Mouse (Mus musculus) ES-E14 (cell line): Measurements from ENCODE around the gene Ppm1n. TPM values are rescaled to one million over a fixed set of nuclear protein-coding genes. Genes with fewer than 3 reads are reported as not detected.

Experiments used
- DNase-seq: peaks from one replicate; pipeline ENCODE4 v3.0.0-alpha.2; 2013; ENCODE audit warnings: low read depth, low spot score
- H3K27ac ChIP-seq: 2 replicates; pipeline ENCODE4 v1.5.1; 2012; ENCODE audit warnings: low read depth, mild to moderate bottlenecking, low read length, moderate library complexity, mixed read lengths; ENCODE audit not compliant: poor library complexity, insufficient read depth, severe bottlenecking
- H3K36me3 ChIP-seq: 2 replicates; pipeline ENCODE4 v1.6.1; 2012; ENCODE audit warnings: mild to moderate bottlenecking, low read length, moderate library complexity, mixed read lengths; ENCODE audit not compliant: control insufficient read depth, poor library complexity, insufficient read depth, severe bottlenecking
- H3K4me1 ChIP-seq, 2 experiments: fragments of 150-350 bp in 1 of 2; sonication (generic) in 1 of 2; 2 replicates each; pipeline ENCODE4 v1.6.1; 2012; ENCODE audit warnings: low read length in 2 of 2, mild to moderate bottlenecking in 1 of 2, mixed read lengths in 1 of 2; ENCODE audit not compliant: control insufficient read depth in 2 of 2, insufficient read depth in 2 of 2, poor library complexity in 1 of 2
- H3K4me3 ChIP-seq, 2 experiments: fragments of 150-350 bp in 1 of 2; sonication (generic) in 1 of 2; 2 replicates each; pipeline ENCODE4 v1.5.1; 2012; ENCODE audit warnings: low read length in 2 of 2, low read depth in 1 of 2, mild to moderate bottlenecking in 1 of 2, mixed read lengths in 1 of 2; ENCODE audit not compliant: insufficient read depth in 1 of 2, poor library complexity in 1 of 2, severe bottlenecking in 1 of 2
- H3K9ac ChIP-seq: 2 replicates; pipeline ENCODE4 v1.6.1; 2012; ENCODE audit warnings: low read depth, mild to moderate bottlenecking, low read length, mixed read lengths; ENCODE audit not compliant: poor library complexity, insufficient read depth, severe bottlenecking
- H3K9me3 ChIP-seq: fragments of 150-350 bp; sonication (generic); 2 replicates; pipeline ENCODE4 v1.6.1; 2012; ENCODE audit warnings: low read depth, mild to moderate bottlenecking, low read length; ENCODE audit not compliant: control insufficient read depth, insufficient read depth
- CHD2 ChIP-seq: IDR thresholded peaks from 2 replicates; pipeline ENCODE4 v1.6.1; 2014; ENCODE audit warnings: mild to moderate bottlenecking, low read depth, low read length, inconsistent platforms
- HCFC1 ChIP-seq: IDR thresholded peaks from 2 replicates; pipeline ENCODE4 v1.6.1; 2012; ENCODE audit warnings: low read length, inconsistent platforms, borderline replicate concordance; ENCODE audit not compliant: insufficient read depth
- MAFK ChIP-seq: IDR thresholded peaks from 2 replicates; pipeline ENCODE4 v1.6.1; 2014; ENCODE audit warnings: mild to moderate bottlenecking, low read depth, low read length, inconsistent platforms; ENCODE audit not compliant: insufficient read depth
- ZC3H11A ChIP-seq: IDR thresholded peaks from 2 replicates; pipeline ENCODE4 v1.6.1; 2012; ENCODE audit warnings: low read depth, mild to moderate bottlenecking, inconsistent platforms, low read length, borderline replicate concordance
- ZNF384 ChIP-seq: IDR thresholded peaks from 2 replicates; pipeline ENCODE4 v1.6.1; 2012; ENCODE audit warnings: low read depth, low read length, inconsistent platforms
- in situ Hi-C, 2 experiments: fragments of 600-800 bp; cut with MboI; formaldehyde crosslinking; loops; one replicate each; pipeline ENCODE4 v1.15.1; 2025; ENCODE audit warnings: low sequenced_read_pairs in 2 of 2, inconsistent platforms in 1 of 2; ENCODE audit not compliant: unreplicated experiment in 2 of 2
- total RNA-seq: library from RNA; depleted of rRNA; stranded (reverse); fragments of 300-350 nt; gene quantifications from 2 replicates; pipeline ENCODE4 v1.2.3, GENCODE M21; 2012

Gene Ppm1n
- total RNA-seq, 1 experiment, result 2.9 TPM

GRCm38 (mm10) chr7:19295503-19296185 lies 15.8 kb upstream of the Ppm1n start:
- TF ChIP-seq HCFC1, result peak; percentile 98
- TF ChIP-seq ZC3H11A, result no peak
- TF ChIP-seq CHD2, result no peak
- no peak for TF ChIP-seq MAFK
- no peaks in the 10 kb centered on the region for H3K9me3 ChIP-seq
- H3K4me1 ChIP-seq, result peaks cover 0 to 17% of the 10 kb centered on the region in 2 experiments; a peak in 3 of 4 replicates
- H3K27ac ChIP-seq, result no peak overlapping the region
- H3K9ac ChIP-seq, result peak overlapping the region; percentile 62; the same call in 1 of the 2 replicates
- in situ Hi-C loops, result no loop called here
- peak overlapping the region; percentile 32 to 40 for H3K4me3 ChIP-seq
- DNase-seq, result peak; percentile 91
- no peaks in the 10 kb centered on the region for H3K36me3 ChIP-seq

- no peak for DNase-seq
- H3K27ac ChIP-seq, result no peak overlapping the region
- no peaks in the 10 kb centered on the region; the same call in 1 of the 2 replicates for H3K36me3 ChIP-seq
- H3K9me3 ChIP-seq, result no peaks in the 10 kb centered on the region
- H3K9ac ChIP-seq, result peak overlapping the region; percentile 63; the same call in 1 of the 2 replicates
- H3K4me1 ChIP-seq, result peaks cover 0 to 17% of the 10 kb centered on the region in 2 experiments; a peak in 3 of 4 replicates
- TF ChIP-seq ZC3H11A (no peak), MAFK (no peak), ZNF384 (no peak), HCFC1 (no peak), CHD2 (no peak)
- H3K4me3 ChIP-seq, result peak overlapping the region; percentile 49 to 62
- in situ Hi-C loops, result no loop called here
Observed at GRCm38 (mm10) chr7:19290969-19291596, 11.2 kb upstream of the Ppm1n start.

DNA sequence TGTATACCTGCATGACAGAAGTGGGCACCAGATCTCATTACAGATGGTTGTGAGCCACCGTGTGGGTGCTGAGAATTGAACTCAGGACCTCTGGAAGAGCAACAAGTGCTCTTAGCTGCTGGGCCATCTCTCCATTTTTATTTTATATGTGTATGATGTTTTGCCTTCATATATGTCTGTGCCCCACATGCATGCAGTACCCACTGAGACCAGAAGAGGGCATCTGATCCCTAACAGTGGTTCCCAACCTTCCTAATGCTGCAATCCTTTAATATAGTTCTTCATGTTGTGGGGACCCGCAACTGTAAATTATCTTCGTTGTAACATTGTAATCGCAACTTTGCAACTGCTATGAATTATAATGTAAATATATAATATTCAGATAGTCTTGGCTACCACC lies 4.9 kb upstream of the Ppm1n start:
- Histone ChIP-seq H3K9me3 (no peaks in the 10 kb centered on the region), H3K27ac (no peak overlapping the region), H3K4me1 (peaks cover 0 to 3% of the 10 kb centered on the region in 2 experiments; a peak in 1 of 4 replicates), H3K9ac (no peak overlapping the region), H3K36me3 (no peaks in the 10 kb centered on the region; the same call in 1 of the 2 replicates), H3K4me3 (no peak overlapping the region)
- TF ChIP-seq HCFC1, result no peak
- TF ChIP-seq MAFK, result no peak
- TF ChIP-seq CHD2, result no peak
- TF ChIP-seq ZC3H11A, result no peak
- no peak for TF ChIP-seq ZNF384
- in situ Hi-C loops, result loop anchor here in 1 of 2 experiments (5.0 kb wide), 1 partner anchor 102 kb away; no protein-coding TSS in a partner anchor
- peak; percentile 64 for DNase-seq

GRCm38 (mm10) chr7:19283406-19283804 lies 3.5 kb upstream of the Ppm1n start:
- no peak for TF ChIP-seq HCFC1
- Histone ChIP-seq H3K4me1 (peaks cover 0 to 3% of the 10 kb centered on the region in 2 experiments; a peak in 1 of 4 replicates), H3K36me3 (no peaks in the 10 kb centered on the region; the same call in 1 of the 2 replicates), H3K27ac (no peak overlapping the region), H3K9me3 (no peaks in the 10 kb centered on the region), H3K4me3 (no peak overlapping the region; a peak in 1 of 4 replicates), H3K9ac (no peak overlapping the region)
- in situ Hi-C loops, result loop anchor here in 1 of 2 experiments (5.0 kb wide), 1 partner anchor 101 kb away; no protein-coding TSS in a partner anchor
- no peak for DNase-seq
